Mouse (Mus musculus) adrenal gland, adult (tissue): ENCODE measurements at regions not wholly inside any gene's neighbourhood (a gene's known extent, or its start where the extent isn't known, plus 50 kb on each side); places are given as distances from the start of the nearest gene placed in this dataset.

Source experiments
- DNase-seq, 2 experiments: peaks; one replicate each; pipeline ENCODE4 v3.0.0; 2022 to 2023; ENCODE audit warnings: low spot score in 1 of 2; ENCODE audit not compliant: inconsistent age in 2 of 2

DNA sequence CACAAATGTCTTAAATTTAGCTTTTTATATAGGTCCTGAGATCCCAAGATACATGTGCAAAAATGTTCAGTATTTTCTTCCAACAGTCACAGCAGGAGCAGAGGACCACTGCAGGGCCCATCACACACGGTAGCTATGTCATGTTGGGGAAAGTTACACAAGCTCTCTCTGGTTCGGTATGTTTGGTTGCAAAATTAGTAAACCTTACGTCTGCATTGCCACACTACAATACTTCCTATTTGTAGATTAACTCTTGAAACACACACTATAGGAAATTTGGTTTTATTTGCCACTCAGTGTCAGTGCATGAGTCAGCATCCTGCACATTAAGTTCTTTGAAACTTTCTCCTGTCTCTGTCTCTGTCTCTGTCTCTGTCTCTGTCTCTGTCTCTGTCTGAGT, 82.0 kb downstream of the Cth start:
- DNase-seq = no peak

- no peak for DNase-seq
Measured at GRCm38 (mm10) chr3:157841164-157841719, 83.6 kb downstream of the Cth start.

GRCm38 (mm10) chr3:157804307-157804706, 120.6 kb downstream of the Cth start:
- DNase-seq = no peak

DNA sequence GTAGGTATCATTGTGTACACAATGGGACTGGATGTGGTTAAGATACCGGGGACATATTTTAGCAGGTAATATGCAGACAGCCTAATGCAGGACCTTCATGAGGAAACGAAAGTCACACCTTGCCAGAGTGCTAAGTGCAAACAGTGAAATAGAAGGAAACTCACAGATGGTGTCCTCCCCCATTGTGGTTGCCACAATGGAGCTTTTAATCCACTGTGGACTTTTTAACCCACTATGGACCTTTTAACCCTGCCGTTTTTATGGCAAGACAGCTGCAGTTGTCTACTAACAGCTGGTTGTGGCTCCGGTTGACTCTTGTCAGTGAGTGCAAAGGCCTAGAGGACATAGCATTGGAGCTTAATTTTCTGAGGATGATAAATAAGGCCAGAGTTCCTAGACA, 121.5 kb downstream of the Cth start:
- DNase-seq = no peak

- DNase-seq = no peak
Measured at GRCm38 (mm10) chr3:157787559-157788256, 137.2 kb downstream of the Cth start.

DNA sequence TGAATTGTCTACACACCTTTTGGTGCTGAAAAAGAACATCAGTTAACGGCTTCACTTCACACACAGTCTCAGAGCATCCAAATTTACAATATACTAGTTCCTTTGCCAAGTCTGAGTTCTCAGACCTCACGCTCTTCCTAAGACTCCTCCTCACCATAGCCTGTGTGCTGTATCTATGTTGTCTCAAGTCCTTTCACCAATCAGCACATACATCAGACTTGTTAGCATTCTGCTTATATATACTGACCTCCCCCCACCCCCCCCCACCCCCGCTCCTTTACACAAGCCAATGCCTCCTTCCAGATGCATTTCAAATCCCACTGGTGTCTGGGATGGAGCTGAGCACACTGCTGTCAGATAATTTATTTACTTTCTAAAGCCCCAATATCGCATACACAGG, 143.8 kb downstream of the Cth start:
- DNase-seq = no peak

DNA sequence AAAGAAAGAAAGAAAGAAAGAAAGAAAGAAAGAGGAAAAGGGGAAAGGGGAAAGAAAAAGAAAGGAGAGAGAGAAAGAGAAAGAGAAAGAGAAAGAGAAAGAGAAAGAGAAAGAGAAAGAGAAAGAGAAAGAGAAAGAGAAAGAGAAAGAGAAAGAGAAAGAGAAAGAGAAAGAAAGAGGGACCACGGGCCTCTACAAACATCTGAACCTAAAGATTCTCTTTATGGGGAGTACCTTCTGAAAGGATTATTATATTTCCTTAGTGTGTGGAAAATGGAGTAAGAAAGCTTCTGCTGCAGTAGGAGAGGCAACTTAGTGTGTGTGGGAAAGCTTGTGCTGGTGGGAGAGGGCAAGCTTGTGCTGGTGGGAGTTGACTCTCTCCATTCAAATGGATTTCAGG, 147.1 kb downstream of the Cth start:
- DNase-seq = no peak

- DNase-seq = peak in 1 of 2 experiments; percentile 35
Measured at GRCm38 (mm10) chr3:157763487-157764199, 161.2 kb downstream of the Cth start.

DNA sequence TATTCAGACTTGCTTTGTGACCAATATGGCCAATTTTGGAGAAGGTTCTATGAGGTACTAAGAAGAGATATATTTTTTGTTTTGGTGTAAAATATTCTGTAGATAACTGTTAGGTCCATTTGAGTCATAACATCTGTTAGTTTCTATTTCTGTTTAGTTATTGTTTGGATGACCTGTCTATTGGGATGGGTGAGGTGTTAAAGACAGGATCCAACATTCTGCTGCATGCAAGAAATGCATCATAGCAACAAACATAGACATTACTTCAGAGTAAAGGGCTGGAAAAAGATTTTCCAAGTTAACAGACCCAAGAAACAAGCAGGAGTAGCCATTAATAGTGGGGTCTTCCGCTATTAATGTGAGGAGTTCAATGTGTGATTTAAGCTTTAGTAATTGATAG, 165.0 kb downstream of the Cth start:
- DNase-seq = no peak

DNA sequence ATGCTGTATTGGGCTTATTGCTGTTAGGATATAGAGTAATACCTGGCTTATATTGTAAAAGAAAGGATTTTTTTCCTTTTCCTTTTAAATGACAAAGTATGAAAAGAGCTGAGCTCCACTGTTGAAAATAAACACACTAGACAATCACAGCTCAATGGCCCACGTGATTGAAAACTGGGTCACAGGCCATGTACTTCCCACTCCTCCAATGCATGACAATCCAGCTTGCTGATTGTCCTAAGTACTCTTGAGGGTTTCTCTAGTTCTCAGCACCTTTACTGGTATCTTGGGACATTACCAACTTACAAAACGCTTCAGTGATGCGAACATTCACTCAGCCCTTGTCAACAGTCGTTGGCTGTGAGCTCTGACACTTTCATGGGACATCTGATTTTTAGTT, 170.1 kb downstream of the Cth start:
- DNase-seq = no peak

- no peak for DNase-seq
Measured at GRCm38 (mm10) chr3:157750266-157750665, 174.6 kb downstream of the Cth start.

GRCm38 (mm10) chr3:157748395-157749037, 176.4 kb downstream of the Cth start:
- no peak for DNase-seq

GRCm38 (mm10) chr3:157743000-157743399, 176.3 kb downstream of the Ptger3 start:
- DNase-seq = no peak

DNA sequence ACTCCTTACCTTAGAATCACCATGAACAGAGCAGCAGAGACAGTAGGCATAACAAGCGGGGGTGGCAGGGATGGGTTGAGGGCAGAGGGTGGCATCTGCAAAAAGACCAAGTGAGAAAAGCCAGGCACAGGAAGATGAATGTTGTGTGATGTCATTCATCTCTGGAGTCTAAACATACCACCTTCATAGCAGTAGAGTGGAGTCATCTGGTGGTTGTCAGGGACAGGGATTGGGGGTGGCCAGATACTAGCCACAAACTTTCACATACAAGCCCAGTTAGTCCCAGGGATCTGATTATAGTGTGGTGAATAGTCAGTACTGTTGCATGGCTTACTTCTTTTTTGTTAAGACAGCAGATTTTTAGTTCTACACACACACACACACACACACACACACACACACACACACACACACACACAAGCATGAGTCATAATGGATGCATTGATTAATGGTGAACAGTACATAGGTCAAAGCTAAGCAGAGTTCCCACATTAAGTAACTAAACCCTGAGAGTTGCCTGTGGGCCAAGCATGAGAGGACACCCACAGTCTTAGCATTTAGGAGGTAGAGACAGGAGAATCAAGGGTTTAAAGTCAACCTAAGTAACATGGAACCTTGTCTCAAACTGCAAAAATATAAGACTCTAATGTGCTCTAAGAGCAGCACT, 173.1 kb downstream of the Ptger3 start:
- DNase-seq = no peak

- no peak for DNase-seq
Measured at GRCm38 (mm10) chr3:157732136-157732940, 165.6 kb downstream of the Ptger3 start.

DNA sequence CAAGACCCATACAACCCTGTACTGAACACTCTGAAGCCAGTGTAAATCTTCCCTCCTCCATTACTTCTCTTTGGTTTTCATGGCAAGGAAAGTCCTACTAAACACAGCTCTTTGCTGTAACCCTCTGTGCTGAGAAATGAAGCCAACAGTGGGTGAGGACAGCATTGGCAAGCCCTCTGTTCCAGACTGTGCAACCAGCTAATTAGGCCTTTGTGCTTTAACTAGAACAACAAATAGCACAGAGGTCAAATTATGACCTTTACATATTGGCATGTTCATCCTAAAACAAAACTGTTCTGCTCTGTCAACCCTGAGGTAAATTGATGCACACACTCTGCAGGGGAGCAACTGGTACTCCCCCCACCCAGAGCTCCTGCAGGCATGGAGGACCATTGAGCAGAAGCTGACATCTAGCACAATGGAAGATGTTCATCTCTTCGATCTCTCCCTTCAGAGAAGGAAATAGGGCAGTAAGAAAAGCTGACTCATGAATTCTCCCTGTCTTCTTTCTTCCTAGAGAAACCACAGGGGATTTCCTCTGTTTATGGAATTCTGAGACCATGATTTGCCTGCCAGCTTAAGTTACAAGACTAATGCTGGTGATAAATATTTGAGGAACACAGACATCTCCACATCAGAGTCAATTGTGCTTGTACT, 163.1 kb downstream of the Ptger3 start:
- DNase-seq = no peak

GRCm38 (mm10) chr3:157724542-157724941, 157.8 kb downstream of the Ptger3 start:
- DNase-seq = no peak

DNA sequence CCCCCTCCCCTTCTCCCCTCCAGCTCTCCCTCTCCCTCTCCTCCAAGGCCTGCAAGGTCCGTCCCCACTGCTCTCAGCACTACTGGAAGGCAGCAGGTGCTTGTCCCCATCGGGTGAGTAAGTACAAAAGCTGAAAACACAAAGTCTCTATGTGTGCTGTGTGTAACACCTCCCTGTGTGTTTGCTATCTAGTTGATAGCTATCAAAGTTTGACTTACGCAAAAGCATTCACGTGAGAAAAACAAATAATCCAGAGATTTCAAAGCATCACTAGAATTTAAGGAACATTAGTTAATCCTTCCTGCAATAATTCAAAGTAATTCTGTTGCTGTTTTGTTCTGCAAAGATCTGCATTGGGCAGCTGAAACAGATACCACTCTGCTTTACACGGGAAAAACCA, 156.5 kb downstream of the Ptger3 start:
- no peak for DNase-seq

GRCm38 (mm10) chr3:157717313-157717921, 150.7 kb downstream of the Ptger3 start:
- DNase-seq = peak; percentile 68 to 90

DNA sequence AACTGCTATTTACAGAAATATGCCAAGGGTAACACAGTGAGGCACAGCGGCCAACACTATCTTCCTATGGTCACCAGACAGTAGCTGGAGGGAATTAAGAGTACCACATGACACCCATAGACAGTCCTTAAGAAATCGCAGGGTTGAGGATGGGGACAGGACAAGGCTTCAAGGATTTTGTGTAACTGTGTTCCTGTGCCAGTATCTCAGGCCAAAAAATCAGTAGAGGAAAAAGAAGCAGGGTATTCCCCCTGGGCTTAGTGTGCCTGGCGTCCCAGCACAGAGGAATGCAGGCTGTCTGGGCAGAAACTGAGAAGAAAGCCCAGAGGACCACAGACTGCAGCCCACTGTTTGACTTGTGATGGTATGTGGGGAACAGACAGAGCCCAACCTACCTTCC, 147.3 kb downstream of the Ptger3 start:
- peak in 1 of 2 experiments; percentile 30 for DNase-seq
